In genomic region chr12:3387891-3388290, GRCm38 (mm10) we compare ENCODE assay signal across 22 mouse cellular contexts.
"Had no signal": no experiment of that assay in that cellular context is flagged by ENCODE, and none has a peak within 500 bp of the region (broad histone marks: within the 10 kb centered on the region; RNA-seq: fewer than 3 reads in every experiment).

No protein-coding gene starts in this region.

- H3K9me3 ChIP-seq: liver, embryonic 15.5 days; lung, embryonic 15.5 days; midbrain, embryonic 12.5 days; neural tube, embryonic 13.5 days; neural tube, embryonic 15.5 days had no signal

- ATAC-seq: liver, postnatal 0 days; lung, postnatal 0 days; midbrain, embryonic 16.5 days had no signal

- H3K27ac ChIP-seq: liver, embryonic 15.5 days; lung, embryonic 15.5 days; macrophage; midbrain, embryonic 12.5 days; neural tube, embryonic 13.5 days; neural tube, embryonic 15.5 days had no signal

- H3K4me3 ChIP-seq: liver, embryonic 15.5 days; lung, embryonic 15.5 days; midbrain, embryonic 12.5 days; myocyte; neural tube, embryonic 13.5 days; neural tube, embryonic 15.5 days had no signal

- H3K4me1 ChIP-seq: liver, embryonic 15.5 days; lung, embryonic 15.5 days had no signal

- H3K36me3 ChIP-seq: liver, embryonic 15.5 days had no signal

- H3K9ac ChIP-seq: liver, embryonic 15.5 days; liver, postnatal 0 days; lung, embryonic 15.5 days; midbrain, embryonic 12.5 days; neural tube, embryonic 13.5 days; neural tube, embryonic 15.5 days had no signal

- DNase-seq: liver, postnatal 0 days; lung, adult 2 months; lung, postnatal 14 days; lung, postnatal 36 days; midbrain, embryonic 14.5 days; retina, postnatal 1 day; right cerebral cortex, adult 18-20 months; right cerebral cortex, postnatal 25 days; right cerebral cortex, postnatal 4 days; spleen, adult 18-20 months; thymus, adult 2 months; thymus, postnatal 25 days; thymus, postnatal 4 days had no signal

- H3K27me3 ChIP-seq: liver, embryonic 15.5 days; lung, embryonic 15.5 days; midbrain, embryonic 12.5 days; neural tube, embryonic 13.5 days; neural tube, embryonic 15.5 days had no signal
